Mouse (Mus musculus): ENCODE data around the gene Creld1.

DNA sequence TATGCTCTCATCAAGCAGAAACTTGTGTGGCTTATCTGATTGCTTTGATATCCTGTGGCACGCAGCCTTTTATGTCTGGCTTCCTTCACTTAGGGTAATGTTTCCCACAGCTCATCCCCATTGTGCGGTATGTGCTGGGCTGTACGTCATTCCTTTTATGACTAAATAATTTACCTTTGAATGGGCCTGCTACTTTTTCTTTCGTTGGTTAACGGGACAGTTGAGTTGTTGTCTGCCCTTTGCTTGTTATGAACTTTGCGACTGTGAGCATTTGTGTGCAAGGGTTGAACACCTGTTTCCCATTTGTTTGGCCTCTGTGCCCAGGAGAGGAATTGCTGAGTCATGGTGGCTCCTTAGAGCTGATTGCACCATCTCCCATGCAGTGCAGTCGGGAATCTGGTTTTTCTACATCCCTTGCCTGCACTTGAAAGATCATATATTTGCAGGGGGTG, 4.1 kb downstream of the Creld1 start:
- TF ChIP-seq POLR2A (IDR thresholded peaks at IDR 0.05; ENCODE audit: borderline replicate concordance, low read depth, low read length) (no peak), CTCF (IDR thresholded peaks at IDR 0.05; ENCODE audit: low read depth, low read length) (no peak)
